Mouse (Mus musculus) ES-Bruce4 (cell line): ENCODE measurements at regions not wholly inside any gene's neighbourhood (a gene's known extent, or its start where the extent isn't known, plus 50 kb on each side); places are given as distances from the start of the nearest gene placed in this dataset.

Experiments used
- H3K27ac ChIP-seq: 2 replicates; pipeline ENCODE4 v1.5.1; 2012; ENCODE audit warnings: low read length, inconsistent platforms; ENCODE audit not compliant: insufficient read depth
- H3K27me3 ChIP-seq: 2 replicates; pipeline ENCODE4 v1.6.1; 2012; ENCODE audit warnings: mild to moderate bottlenecking, low read length, inconsistent platforms; ENCODE audit not compliant: control insufficient read depth, poor library complexity, insufficient read depth, severe bottlenecking
- H3K36me3 ChIP-seq: 2 replicates; pipeline ENCODE4 v1.6.1; 2012; ENCODE audit warnings: inconsistent platforms, mild to moderate bottlenecking, low read length, moderate library complexity; ENCODE audit not compliant: control insufficient read depth, poor library complexity, insufficient read depth, severe bottlenecking
- H3K4me1 ChIP-seq: one replicate; pipeline ENCODE4 v1.8.1; 2011; ENCODE audit warnings: low read length; ENCODE audit not compliant: control insufficient read depth, insufficient read depth
- H3K4me3 ChIP-seq: 2 replicates; pipeline ENCODE4 v1.5.1; 2011; ENCODE audit warnings: low read depth, mild to moderate bottlenecking, low read length
- H3K9ac ChIP-seq: 2 replicates; pipeline ENCODE4 v1.6.1; 2012; ENCODE audit warnings: low read depth, mild to moderate bottlenecking, inconsistent platforms; ENCODE audit not compliant: poor library complexity, severe bottlenecking
- H3K9me3 ChIP-seq: replicated peaks from 2 replicates; pipeline ENCODE4 v1.6.1; 2012; ENCODE audit warnings: mild to moderate bottlenecking, low read length, inconsistent platforms; ENCODE audit not compliant: control insufficient read depth, poor library complexity, insufficient read depth, severe bottlenecking
- CTCF ChIP-seq: IDR thresholded peaks from one replicate; pipeline ENCODE4 v1.8.1; 2011; ENCODE audit warnings: low read depth, low read length
- EP300 ChIP-seq: IDR thresholded peaks from 2 replicates; pipeline ENCODE4 v1.6.1; 2011; ENCODE audit warnings: low read depth, low read length; ENCODE audit not compliant: insufficient read depth
- POLR2A ChIP-seq: IDR thresholded peaks from one replicate; pipeline ENCODE4 v1.8.1; 2011; ENCODE audit warnings: low read length; ENCODE audit not compliant: insufficient read depth

DNA sequence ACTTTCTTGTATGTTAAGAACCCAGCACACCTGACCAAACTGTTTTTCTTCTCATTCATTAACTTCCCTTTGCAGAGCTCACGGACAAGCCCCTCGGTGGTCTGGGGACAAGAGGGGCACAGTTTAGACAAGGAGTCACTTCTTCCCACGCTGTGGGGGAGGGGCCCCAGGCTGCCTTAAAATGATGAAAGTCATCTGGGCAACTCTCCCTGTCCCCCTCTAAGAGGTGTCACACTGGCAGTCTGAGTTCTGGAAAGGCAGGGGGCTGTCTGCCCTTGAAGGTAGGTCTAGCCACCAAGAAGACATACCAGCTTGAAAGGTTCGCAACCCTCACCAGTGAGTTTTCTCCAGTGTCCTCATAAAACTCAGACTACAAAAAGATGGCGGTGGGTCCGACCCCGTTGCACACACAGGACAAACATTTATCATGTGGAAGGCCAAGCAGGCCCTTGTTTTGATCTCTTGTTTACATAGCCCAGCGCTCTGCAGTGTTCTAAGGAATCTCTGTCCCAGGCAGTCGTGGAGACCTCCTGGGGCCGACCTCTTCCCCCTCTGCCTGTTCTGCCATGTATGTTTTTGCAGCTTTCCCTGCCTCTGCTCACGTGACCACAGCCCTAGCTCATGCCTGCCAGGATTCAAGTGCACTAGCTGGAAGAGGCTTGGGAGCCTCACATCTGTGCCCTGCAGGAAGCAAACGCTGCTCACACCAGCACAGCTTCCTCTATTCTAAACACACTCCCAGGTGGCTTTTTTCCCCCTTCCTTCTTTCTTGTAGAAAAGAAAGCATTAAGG, 259.2 kb downstream of the Cxcl12 start:
- Histone ChIP-seq H3K27me3 (no peaks in the 10 kb centered on the region), H3K27ac (no peak overlapping the region)

DNA sequence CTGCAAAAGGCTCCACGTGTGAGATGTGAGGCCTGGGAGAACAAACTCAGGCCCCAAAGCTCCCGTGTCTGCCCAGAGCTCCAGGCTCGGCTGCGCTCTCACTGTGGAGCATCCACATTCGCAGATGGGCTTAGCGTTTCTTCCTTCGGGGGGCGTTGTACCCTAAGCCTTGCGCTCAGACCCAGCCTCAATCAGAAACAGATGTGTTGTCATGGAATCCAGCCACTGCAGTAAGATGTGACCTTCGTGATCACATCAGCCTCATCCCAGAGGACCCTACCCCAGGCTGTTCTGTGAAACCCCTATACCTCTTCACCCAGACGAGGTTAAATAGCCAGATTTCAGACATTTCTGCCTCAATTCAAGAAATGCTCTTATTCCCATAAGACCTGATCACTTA, 260.1 kb downstream of the Cxcl12 start:
- no peak overlapping the region for H3K9ac ChIP-seq
- no peak overlapping the region for H3K4me3 ChIP-seq
- H3K36me3 ChIP-seq = no peaks in the 10 kb centered on the region
- no peak for TF ChIP-seq EP300
- no peak for TF ChIP-seq POLR2A
- no peak for TF ChIP-seq CTCF
- no peaks in the 10 kb centered on the region for H3K4me1 ChIP-seq
- no peaks in the 10 kb centered on the region for H3K27me3 ChIP-seq
- no peaks in the 10 kb centered on the region for H3K9me3 ChIP-seq
- H3K27ac ChIP-seq = no peak overlapping the region

More for the DNA sequence above, 259.2 kb downstream of the Cxcl12 start:
- H3K9ac ChIP-seq = no peak overlapping the region
- no peaks in the 10 kb centered on the region for H3K9me3 ChIP-seq
- no peaks in the 10 kb centered on the region for H3K36me3 ChIP-seq
- TF ChIP-seq EP300 (no peak), CTCF (no peak), POLR2A (no peak)
- no peaks in the 10 kb centered on the region for H3K4me1 ChIP-seq
- no peak overlapping the region for H3K4me3 ChIP-seq

DNA sequence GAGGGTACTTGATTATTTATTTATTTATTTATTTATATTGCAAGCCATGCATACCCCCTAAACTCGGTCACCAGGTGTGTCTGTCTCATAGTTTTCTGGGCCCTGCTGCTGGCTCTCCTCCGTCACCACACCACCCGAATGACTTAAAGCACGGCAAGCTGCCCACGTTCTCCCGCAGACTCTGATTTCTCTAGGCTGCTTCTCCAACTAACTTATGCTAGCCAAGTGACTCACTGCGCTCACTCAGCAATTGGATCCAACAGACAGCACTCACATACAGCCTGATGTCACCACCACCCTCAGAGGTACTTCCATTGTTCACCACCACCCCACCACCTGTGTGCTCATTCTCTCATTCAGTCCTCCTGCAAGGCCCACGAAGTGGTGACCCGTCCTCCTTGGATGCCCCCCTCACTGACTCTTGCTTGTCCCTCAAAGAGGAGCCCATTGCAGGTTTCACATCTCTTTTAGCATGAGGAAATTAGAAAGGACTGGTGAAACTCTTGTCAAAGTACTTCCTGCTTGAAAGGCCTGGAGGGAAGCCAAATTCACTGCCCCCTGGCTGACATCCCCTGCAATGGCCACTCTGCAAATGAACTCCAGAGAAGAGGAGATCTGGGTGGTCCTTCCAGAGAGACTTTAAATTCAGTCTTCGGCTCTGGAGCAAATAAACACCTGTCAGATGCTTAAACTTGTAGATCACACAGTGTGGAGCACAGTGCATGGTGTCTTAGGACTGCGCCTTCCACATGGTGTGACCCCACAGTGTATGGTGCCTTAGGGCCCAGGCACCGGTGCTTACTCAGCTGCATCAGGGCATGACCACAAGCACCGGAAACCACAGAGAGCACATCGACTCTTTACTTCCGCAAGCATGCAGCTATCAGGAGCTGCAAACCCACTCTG, 262.8 kb downstream of the Cxcl12 start:
- Histone ChIP-seq H3K36me3 (no peaks in the 10 kb centered on the region), H3K4me1 (no peaks in the 10 kb centered on the region), H3K9me3 (no peaks in the 10 kb centered on the region), H3K9ac (no peak overlapping the region), H3K27ac (no peak overlapping the region), H3K4me3 (no peak overlapping the region), H3K27me3 (no peaks in the 10 kb centered on the region)
- no peak for TF ChIP-seq CTCF
- TF ChIP-seq POLR2A = no peak
- no peak for TF ChIP-seq EP300

DNA sequence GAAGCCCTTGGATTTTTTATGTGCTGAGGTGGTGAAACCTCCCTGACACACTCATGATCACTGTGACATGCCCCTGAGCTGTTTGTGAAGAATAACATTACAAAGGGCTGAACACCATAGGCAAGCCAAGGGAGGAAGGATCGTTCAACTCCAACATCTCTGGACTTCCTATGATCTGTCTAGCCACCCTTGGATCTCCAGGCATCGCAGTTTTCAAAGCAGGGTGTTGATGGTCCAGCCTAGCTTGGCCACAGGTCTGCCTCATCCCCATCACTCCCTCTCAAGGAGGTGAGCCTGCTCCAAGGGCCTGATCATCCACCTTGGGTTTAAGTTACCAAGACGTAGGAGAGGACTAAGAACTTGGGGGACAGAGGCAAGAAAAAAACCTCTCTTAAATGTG, 268.5 kb downstream of the Cxcl12 start:
- Histone ChIP-seq H3K4me1 (no peaks in the 10 kb centered on the region), H3K27ac (no peak overlapping the region), H3K9me3 (no peaks in the 10 kb centered on the region), H3K4me3 (no peak overlapping the region), H3K9ac (no peak overlapping the region), H3K27me3 (no peaks in the 10 kb centered on the region), H3K36me3 (no peaks in the 10 kb centered on the region)
- no peak for TF ChIP-seq POLR2A
- TF ChIP-seq CTCF = no peak
- TF ChIP-seq EP300 = no peak

DNA sequence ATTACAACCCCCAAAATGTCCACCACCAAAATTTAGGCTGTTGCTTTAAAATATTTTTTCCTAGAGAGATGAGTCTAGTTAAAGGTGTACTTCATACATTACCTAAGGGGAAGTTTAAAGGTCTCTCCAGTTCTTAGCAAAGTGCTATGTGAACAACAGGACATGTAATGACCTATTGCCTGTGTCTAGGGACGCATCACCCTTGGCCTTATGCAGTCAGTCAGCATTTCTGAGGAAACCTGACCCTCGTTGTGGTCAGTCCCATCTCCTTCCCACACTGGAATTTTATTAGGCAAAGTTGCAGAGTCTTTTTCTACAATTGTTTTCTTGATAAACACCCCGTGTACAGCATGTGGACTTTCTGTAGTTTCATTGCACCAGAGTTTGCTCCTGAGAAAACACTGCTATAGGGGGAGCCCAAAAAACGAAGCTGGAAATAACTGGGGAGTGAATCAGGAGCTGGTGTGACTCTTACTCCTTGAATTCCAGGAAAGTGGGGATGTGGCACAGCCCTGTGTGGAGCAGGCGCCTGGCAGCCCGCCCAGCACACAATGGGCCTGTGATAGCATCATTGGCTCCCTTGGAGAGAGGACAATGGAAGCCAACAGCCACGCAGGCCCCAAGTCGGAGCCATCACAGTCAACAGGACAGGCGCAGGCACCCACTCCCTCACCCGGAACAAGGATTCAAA, 269.2 kb downstream of the Cxcl12 start:
- H3K36me3 ChIP-seq = no peaks in the 10 kb centered on the region
- H3K4me3 ChIP-seq = no peak overlapping the region
- H3K9me3 ChIP-seq = no peaks in the 10 kb centered on the region
- TF ChIP-seq POLR2A (no peak), EP300 (no peak), CTCF (no peak)
- no peak overlapping the region for H3K9ac ChIP-seq
- no peak overlapping the region for H3K27ac ChIP-seq
- H3K27me3 ChIP-seq = no peaks in the 10 kb centered on the region
- H3K4me1 ChIP-seq = no peaks in the 10 kb centered on the region
